Mouse (Mus musculus) hindbrain, embryonic 16.5 days (tissue): Measurements from ENCODE around the gene Nxph4. TPM values are rescaled to one million over a fixed set of nuclear protein-coding genes. Genes with fewer than 3 reads are reported as not detected.
A peak's percentile ranks its signal among the peaks of the same experiment; 100 is the strongest.

Experiments used
- ATAC-seq: fragments of 200-750 bp; cut with Nextera tagmentation; 2 replicates; pipeline ENCODE4 v1.8.0; 2017; ENCODE audit warnings: moderate TSS enrichment, moderate library complexity
- H3K27ac ChIP-seq: fragments of 300-500 bp; sonication (generic); 2 replicates; pipeline ENCODE4 v1.5.1; 2014; ENCODE audit warnings: low read depth, mild to moderate bottlenecking, control low read depth, low read length, moderate library complexity
- H3K27me3 ChIP-seq: fragments of 300-500 bp; sonication (generic); replicated peaks from 2 replicates; pipeline ENCODE4 v1.6.1; 2014; ENCODE audit warnings: low read length; ENCODE audit not compliant: control insufficient read depth, insufficient read depth
- H3K36me3 ChIP-seq: fragments of 300-500 bp; sonication (generic); 2 replicates; pipeline ENCODE4 v1.6.1; 2014; ENCODE audit warnings: mild to moderate bottlenecking, low read length, moderate library complexity, mixed read lengths; ENCODE audit not compliant: control insufficient read depth, insufficient read depth
- H3K4me1 ChIP-seq: fragments of 300-500 bp; sonication (generic); 2 replicates; pipeline ENCODE4 v1.6.1; 2014; ENCODE audit warnings: low read depth, low read length; ENCODE audit not compliant: control insufficient read depth, insufficient read depth
- H3K4me2 ChIP-seq: fragments of 300-500 bp; sonication (generic); 2 replicates; pipeline ENCODE4 v1.6.1; 2014; ENCODE audit warnings: mild to moderate bottlenecking, low read length, control low read depth, moderate library complexity
- H3K4me3 ChIP-seq: fragments of 300-500 bp; sonication (generic); 2 replicates; pipeline ENCODE4 v1.5.1; 2014; ENCODE audit warnings: mild to moderate bottlenecking, low read length, control low read depth, moderate library complexity
- H3K9ac ChIP-seq: fragments of 300-500 bp; sonication (generic); 2 replicates; pipeline ENCODE4 v1.6.1; 2014; ENCODE audit warnings: low read depth, mild to moderate bottlenecking, control low read depth, low read length, moderate library complexity
- H3K9me3 ChIP-seq: fragments of 300-500 bp; sonication (generic); 2 replicates; pipeline ENCODE4 v1.6.1; 2014; ENCODE audit warnings: mild to moderate bottlenecking, low read length, moderate library complexity; ENCODE audit not compliant: control insufficient read depth
- WGBS: fragments of 180-500 bp; shearing (Covaris S2); extraction: QIAGEN DNeasy Blood & Tissue Kit; methylation state at CpG from one replicate; pipeline ENCODE4 v1.1.7; 2014; 5-methylcytosine and 5-hydroxymethylcytosine counted together
- polyA plus RNA-seq: library from polyadenylated mRNA; unstranded; fragments of >200 nt; fragmentation: Nextera tagmentation; extraction: Ambion mirVana; gene quantifications from 2 replicates; pipeline ENCODE4 v1.2.1, GENCODE M21; 2015

Nxph4 gene
- polyA plus RNA-seq, 1 experiment from 2014 or later: 129 TPM

GRCm38 (mm10) chr10:127520714-127521357 lies 13.5 kb downstream of the Nxph4 start:
- Histone ChIP-seq H3K27ac (no peak overlapping the region), H3K27me3 (peaks cover 2% of the 10 kb centered on the region; the same call in 1 of the 2 replicates), H3K4me1 (peaks cover 31% of the 10 kb centered on the region), H3K4me2 (peak overlapping the region; percentile 90; the same call in 1 of the 2 replicates), H3K9ac (peak overlapping the region; percentile 38), H3K36me3 (peaks cover 11% of the 10 kb centered on the region), H3K9me3 (no peaks in the 10 kb centered on the region), H3K4me3 (no peak overlapping the region)
- WGBS: 74% methylated on average over 20 of the region's 20 CpGs
- ATAC-seq: no peak

GRCm38 (mm10) chr10:127519903-127520713 lies 14.3 kb downstream of the Nxph4 start:
- 94% methylated on average over 37 of the region's 37 CpGs for WGBS
- H3K9ac ChIP-seq: no peak overlapping the region
- H3K9me3 ChIP-seq: no peaks in the 10 kb centered on the region
- peaks cover 2% of the 10 kb centered on the region; the same call in 1 of the 2 replicates for H3K27me3 ChIP-seq
- H3K36me3 ChIP-seq: peaks cover 11% of the 10 kb centered on the region
- no peak overlapping the region for H3K4me3 ChIP-seq
- ATAC-seq: no peak
- H3K4me1 ChIP-seq: peaks cover 31% of the 10 kb centered on the region
- no peak overlapping the region for H3K27ac ChIP-seq
- H3K4me2 ChIP-seq: no peak overlapping the region

- peaks cover 2% of the 10 kb centered on the region; the same call in 1 of the 2 replicates for H3K27me3 ChIP-seq
- no peak overlapping the region for H3K4me3 ChIP-seq
- no peak overlapping the region for H3K9ac ChIP-seq
- H3K4me1 ChIP-seq: peaks cover 26% of the 10 kb centered on the region
- ATAC-seq: no peak
- H3K4me2 ChIP-seq: no peak overlapping the region
- H3K36me3 ChIP-seq: peaks cover 11% of the 10 kb centered on the region
- no peaks in the 10 kb centered on the region for H3K9me3 ChIP-seq
- no peak overlapping the region for H3K27ac ChIP-seq
- 95% methylated on average over 26 of the region's 26 CpGs for WGBS
These were observed 15.2 kb downstream of the Nxph4 start for GRCm38 (mm10) chr10:127519041-127519701.

GRCm38 (mm10) chr10:127517941-127518340 lies 16.4 kb downstream of the Nxph4 start:
- Histone ChIP-seq H3K27ac (no peak overlapping the region), H3K4me3 (no peak overlapping the region), H3K9me3 (no peaks in the 10 kb centered on the region), H3K4me1 (peaks cover 39% of the 10 kb centered on the region), H3K9ac (no peak overlapping the region), H3K36me3 (peaks cover 11% of the 10 kb centered on the region), H3K4me2 (no peak overlapping the region), H3K27me3 (peaks cover 2% of the 10 kb centered on the region; the same call in 1 of the 2 replicates)
- no peak for ATAC-seq
- WGBS: 95% methylated on average over 22 of the region's 22 CpGs

GRCm38 (mm10) chr10:127516576-127517260 lies 17.6 kb downstream of the Nxph4 start:
- peaks cover 11% of the 10 kb centered on the region for H3K36me3 ChIP-seq
- no peak overlapping the region for H3K4me3 ChIP-seq
- 6% methylated on average over 29 of the region's 30 CpGs for WGBS
- ATAC-seq: no peak
- H3K9me3 ChIP-seq: no peaks in the 10 kb centered on the region
- H3K9ac ChIP-seq: peak overlapping the region; percentile 31; the same call in 1 of the 2 replicates
- no peak overlapping the region for H3K27ac ChIP-seq
- H3K27me3 ChIP-seq: peaks cover 2% of the 10 kb centered on the region; the same call in 1 of the 2 replicates
- peaks cover 49% of the 10 kb centered on the region for H3K4me1 ChIP-seq
- peak overlapping the region; percentile 20; the same call in 1 of the 2 replicates for H3K4me2 ChIP-seq

GRCm38 (mm10) chr10:127515983-127516459 lies 18.3 kb downstream of the Nxph4 start:
- Histone ChIP-seq H3K9ac (no peak overlapping the region), H3K4me2 (no peak overlapping the region), H3K9me3 (no peaks in the 10 kb centered on the region), H3K4me1 (peaks cover 46% of the 10 kb centered on the region), H3K4me3 (no peak overlapping the region), H3K27ac (no peak overlapping the region), H3K27me3 (peaks cover 2% of the 10 kb centered on the region; the same call in 1 of the 2 replicates), H3K36me3 (peaks cover 11% of the 10 kb centered on the region)
- ATAC-seq: no peak
- WGBS: 18% methylated on average over 8 of the region's 8 CpGs

GRCm38 (mm10) chr10:127515271-127515982 lies 18.9 kb downstream of the Nxph4 start:
- Histone ChIP-seq H3K27me3 (0 out of 2 replicates have a peak, but pooled peaks cover 2% of the 10 kb centered on the region), H3K9ac (no peak overlapping the region), H3K9me3 (no peaks in the 10 kb centered on the region), H3K36me3 (peaks cover 11% of the 10 kb centered on the region), H3K4me1 (peaks cover 48% of the 10 kb centered on the region), H3K4me2 (no peak overlapping the region), H3K4me3 (no peak overlapping the region), H3K27ac (0 out of 2 replicates have a peak overlapping the region, but pooled peaks have one; percentile 39)
- 27% methylated on average over 9 of the region's 9 CpGs for WGBS
- no peak for ATAC-seq

- H3K4me3 ChIP-seq: no peak within 1 kb of the TSS
- no peak for ATAC-seq
- peaks cover 54% of the 10 kb centered on the region for H3K4me1 ChIP-seq
- H3K36me3 ChIP-seq: peaks cover 11% of the 10 kb centered on the region
- WGBS: 20% methylated on average over 6 of the region's 6 CpGs
- no peaks in the 10 kb centered on the region for H3K9me3 ChIP-seq
- peak within 1 kb of the TSS; percentile 90 for H3K4me2 ChIP-seq
- H3K9ac ChIP-seq: peak within 1 kb of the TSS; percentile 25; the same call in 1 of the 2 replicates
- H3K27ac ChIP-seq: peak within 1 kb of the TSS; percentile 39; the same call in 1 of the 2 replicates
- H3K27me3 ChIP-seq: 0 out of 2 replicates have a peak, but pooled peaks cover 2% of the 10 kb centered on the region
These were observed 19.6 kb downstream of the Nxph4 start, which contains the start of gene Ndufa4l2 for GRCm38 (mm10) chr10:127514764-127515163. Gene Ndufa4l2 (plus strand): TSS chr10:127514967.
